Mouse (Mus musculus): ENCODE results near the gene Coq10b. TPM values are rescaled to one million over a fixed set of nuclear protein-coding genes. Genes with fewer than 3 reads are reported as not detected.

Coq10b gene
- 30.6 and 32.6 TPM in 2 replicates for polyA plus RNA-seq (2021; fragmentation: Nextera tagmentation)
- long read RNA-seq, experiment 1, transcript Coq10b-201 (5 exons, 1,733 nt), result major isoform, 159 of 169 reads
- long read RNA-seq, experiment 1, partial matches to known transcripts, result 4 of 169 reads
- long read RNA-seq, experiment 1, other reads (novel, unspliced or antisense), result 5 of 169 reads
- long read RNA-seq, experiment 2, transcript Coq10b-201 (5 exons, 1,733 nt), result major isoform, 37 of 44 reads
- long read RNA-seq, experiment 2, partial matches to known transcripts, result 2 of 44 reads
- long read RNA-seq, experiment 2, other reads (novel, unspliced or antisense), result 1 of 44 reads

GRCm38 (mm10) chr1:55052355-55052953, at the start of gene Coq10b:
Coq10b (plus strand) TSS chr1:55052770.

GRCm38 (mm10) chr1:55027253-55027801, 25.2 kb upstream of the Coq10b start, which contains the start of gene Sf3b1:
Sf3b1 (minus strand) TSS chr1:55027481.

DNA sequence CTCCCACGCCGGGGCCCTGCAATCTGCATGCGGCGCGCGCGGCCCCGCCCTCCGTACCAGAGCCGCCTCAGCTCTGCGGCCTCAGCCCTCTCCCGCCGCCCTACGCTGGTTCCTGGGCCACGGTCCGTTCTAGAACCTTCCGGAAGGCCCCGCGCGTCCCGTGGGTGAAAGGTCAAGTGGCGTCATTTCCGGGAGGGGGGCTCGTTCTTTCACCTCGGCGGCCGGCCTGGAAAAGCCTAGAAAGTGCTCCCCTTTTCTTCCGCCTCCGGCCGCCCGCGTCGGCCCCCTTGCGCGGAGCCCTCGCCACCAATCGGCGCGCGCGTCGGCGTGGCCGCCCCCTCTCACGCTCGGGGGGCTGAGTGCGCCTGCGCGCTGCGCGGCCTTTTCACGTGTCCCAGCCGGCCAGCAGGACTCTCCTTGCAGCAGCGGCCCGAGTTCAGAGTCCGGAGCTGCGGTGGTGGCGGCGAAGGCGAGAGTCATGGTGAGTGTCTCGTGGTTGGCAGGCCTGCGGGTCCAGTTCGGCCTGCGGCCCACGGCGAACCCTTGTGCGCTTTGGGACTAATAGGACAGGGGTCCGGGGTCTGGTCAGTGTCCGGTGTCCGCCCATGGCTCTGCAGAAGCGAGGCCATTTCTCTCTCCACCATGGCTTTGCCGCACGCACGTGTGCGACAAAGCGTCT, 35.5 kb downstream of the Coq10b start, which contains the start of the genes Hspe1 and Hspd1:
Gene Hspe1 (plus strand): TSS at position 201 of the 679 bp plus-strand sequence.
Gene Hspd1 (minus strand): TSS at position 312 of the 679 bp plus-strand sequence.

Other genes with a start within 250 kb of the Coq10b start
- gene Ankrd44, start 126.4 kb upstream of the Coq10b start, polyA plus RNA-seq (2021; fragmentation: Nextera tagmentation), result 4.3 and 5.1 TPM in 2 replicates
- 70.2 and 104 TPM in 2 replicates for gene Sf3b1, start 25.3 kb upstream of the Coq10b start, polyA plus RNA-seq (2021; fragmentation: Nextera tagmentation)
- 413 and 446 TPM in 2 replicates for gene Hspe1, start 35.4 kb downstream of the Coq10b start, polyA plus RNA-seq (2021; fragmentation: Nextera tagmentation)
- 135 and 162 TPM in 2 replicates for gene Hspd1, start 35.5 kb downstream of the Coq10b start, polyA plus RNA-seq (2021; fragmentation: Nextera tagmentation)
- 67.0 and 96.1 TPM in 2 replicates for gene Mob4, start 78.5 kb downstream of the Coq10b start, polyA plus RNA-seq (2021; fragmentation: Nextera tagmentation)
- 13.6 and 17.5 TPM in 2 replicates for gene Rftn2, start 174.0 kb downstream of the Coq10b start, polyA plus RNA-seq (2021; fragmentation: Nextera tagmentation)
- 3.0 and 3.5 TPM in 2 replicates for gene Mars2, start 184.4 kb downstream of the Coq10b start, polyA plus RNA-seq (2021; fragmentation: Nextera tagmentation)